Comparison of ENCODE assay signal across 11 mouse cellular contexts in the genomic region with DNA sequence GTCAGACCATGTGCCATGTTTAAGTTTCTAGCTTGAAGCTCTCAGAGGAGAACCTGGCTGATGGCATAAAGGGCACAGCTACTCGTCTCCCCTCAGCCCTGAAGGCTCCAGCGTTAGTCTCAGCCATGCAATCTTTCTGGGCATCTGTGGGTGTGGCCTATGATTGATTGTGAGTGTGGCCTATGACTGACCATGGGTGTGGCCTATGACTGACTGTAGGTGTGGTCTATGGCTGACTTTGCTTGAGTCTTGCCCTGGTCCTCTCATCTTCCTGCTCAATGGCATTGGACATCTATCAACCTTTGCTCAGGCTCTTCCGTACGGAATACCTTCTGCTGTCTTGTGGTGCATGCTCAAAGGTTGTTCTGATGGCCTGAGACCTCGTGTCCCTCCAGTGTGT. TPM values are rescaled to one million over a fixed set of nuclear protein-coding genes. Genes with fewer than 3 reads are reported as not detected.
DNase-seq lines count a peak whose midpoint lies in the region; ATAC-seq and TF ChIP-seq lines count a peak whose summit lies in the region.
"Had no signal": no experiment of that assay in that cellular context is flagged by ENCODE, and none has a peak within 500 bp of the region (broad histone marks: within the 10 kb centered on the region; RNA-seq: fewer than 3 reads in every experiment).

No protein-coding gene starts in this region.

- H3K36me3 ChIP-seq in hindbrain, postnatal 0 days (ENCODE audit: insufficient read depth, low read length), result no peaks in the 10 kb centered on the region
- H3K36me3 ChIP-seq in hindbrain, embryonic 16.5 days (ENCODE audit: control insufficient read depth, insufficient read depth, low read length), result no peaks in the 10 kb centered on the region
- H3K36me3 ChIP-seq in neural tube, embryonic 11.5 days (ENCODE audit: control insufficient read depth, insufficient read depth, low read length), result no peaks in the 10 kb centered on the region; the same call in 1 of the 2 replicates
- H3K36me3 ChIP-seq in midbrain, embryonic 11.5 days (ENCODE audit: control insufficient read depth, insufficient read depth, low read length), result no peaks in the 10 kb centered on the region
- H3K36me3 ChIP-seq: hindbrain, embryonic 15.5 days; limb, embryonic 15.5 days had no signal

- H3K9ac ChIP-seq in hindbrain, postnatal 0 days (replicated peaks; ENCODE audit: low read length), result no peak overlapping the region
- no peak overlapping the region for H3K9ac ChIP-seq in hindbrain, embryonic 16.5 days (ENCODE audit: low read depth, low read length)
- no peak overlapping the region for H3K9ac ChIP-seq in neural tube, embryonic 11.5 days (ENCODE audit: low read length)
- H3K9ac ChIP-seq in midbrain, embryonic 11.5 days (ENCODE audit: low read length), result no peak overlapping the region
- H3K9ac ChIP-seq: hindbrain, embryonic 15.5 days; limb, embryonic 15.5 days had no signal

- no peaks in the 10 kb centered on the region for H3K9me3 ChIP-seq in hindbrain, postnatal 0 days (ENCODE audit: low read length)
- no peaks in the 10 kb centered on the region for H3K9me3 ChIP-seq in hindbrain, embryonic 16.5 days (ENCODE audit: control insufficient read depth, low read length)
- no peaks in the 10 kb centered on the region for H3K9me3 ChIP-seq in neural tube, embryonic 11.5 days (ENCODE audit: control insufficient read depth, low read length)
- H3K9me3 ChIP-seq in midbrain, embryonic 11.5 days (ENCODE audit: control insufficient read depth, low read length), result no peaks in the 10 kb centered on the region
- H3K9me3 ChIP-seq: hindbrain, embryonic 15.5 days; limb, embryonic 15.5 days had no signal

- no peak overlapping the region for H3K27ac ChIP-seq in hindbrain, postnatal 0 days
- no peak overlapping the region for H3K27ac ChIP-seq in hindbrain, embryonic 16.5 days (ENCODE audit: low read depth, low read length)
- no peak overlapping the region for H3K27ac ChIP-seq in neural tube, embryonic 11.5 days (ENCODE audit: low read depth, low read length)
- H3K27ac ChIP-seq in midbrain, embryonic 11.5 days (ENCODE audit: low read depth, low read length), result no peak overlapping the region
- H3K27ac ChIP-seq: hindbrain, embryonic 15.5 days; limb, embryonic 15.5 days had no signal

- no peak for TF ChIP-seq CTCF in hindbrain, postnatal 0 days (IDR thresholded peaks at IDR 0.05; ENCODE audit: low read depth)

- peak; percentile 10 for DNase-seq in hindbrain, postnatal 0 days (ENCODE audit: low spot score)
- peak; percentile 92 for DNase-seq in R1 (ENCODE audit: low read depth, low spot score)
- DNase-seq in kidney, postnatal 36 days, result peak; percentile 40 to 64
- peak; percentile 45 for DNase-seq in neural tube, embryonic 11.5 days (ENCODE audit: low spot score)
- no peak for DNase-seq in left cerebral cortex, postnatal 25 days (ENCODE audit: low spot score in 2 of 2)
- DNase-seq in midbrain, embryonic 11.5 days (ENCODE audit: low spot score, missing footprints), result no peak
- DNase-seq in cerebellum, adult 11 months, result no peak

- no peak for ATAC-seq in hindbrain, postnatal 0 days
- ATAC-seq in hindbrain, embryonic 16.5 days, result no peak
- ATAC-seq in neural tube, embryonic 11.5 days (ENCODE audit: insufficient read depth, low FRiP score, low TSS enrichment), result no peak
- no peak for ATAC-seq in midbrain, embryonic 11.5 days (ENCODE audit: low FRiP score)

- H3K27me3 ChIP-seq in hindbrain, postnatal 0 days (ENCODE audit: insufficient read depth, low read length), result no peaks in the 10 kb centered on the region
- no peaks in the 10 kb centered on the region for H3K27me3 ChIP-seq in hindbrain, embryonic 16.5 days (replicated peaks; ENCODE audit: control insufficient read depth, insufficient read depth, low read length)
- H3K27me3 ChIP-seq in neural tube, embryonic 11.5 days (ENCODE audit: control insufficient read depth, insufficient read depth, low read length), result no peaks in the 10 kb centered on the region
- H3K27me3 ChIP-seq in midbrain, embryonic 11.5 days (ENCODE audit: control insufficient read depth, insufficient read depth, low read length), result no peaks in the 10 kb centered on the region
- H3K27me3 ChIP-seq: hindbrain, embryonic 15.5 days; limb, embryonic 15.5 days had no signal

- H3K4me3 ChIP-seq in hindbrain, postnatal 0 days (ENCODE audit: low read length), result no peak overlapping the region
- H3K4me3 ChIP-seq in hindbrain, embryonic 16.5 days (ENCODE audit: low read length), result no peak overlapping the region
- no peak overlapping the region for H3K4me3 ChIP-seq in neural tube, embryonic 11.5 days (ENCODE audit: low read depth, low read length)
- no peak overlapping the region for H3K4me3 ChIP-seq in midbrain, embryonic 11.5 days (ENCODE audit: low read depth, low read length)
- H3K4me3 ChIP-seq: hindbrain, embryonic 15.5 days; limb, embryonic 15.5 days had no signal

- no peak overlapping the region for H3K4me2 ChIP-seq in hindbrain, postnatal 0 days (ENCODE audit: low read depth, low read length)
- H3K4me2 ChIP-seq in hindbrain, embryonic 16.5 days (ENCODE audit: low read length), result no peak overlapping the region
- H3K4me2 ChIP-seq in neural tube, embryonic 11.5 days (ENCODE audit: low read depth), result no peak overlapping the region
- no peak overlapping the region for H3K4me2 ChIP-seq in midbrain, embryonic 11.5 days
- H3K4me2 ChIP-seq: hindbrain, embryonic 15.5 days; limb, embryonic 15.5 days had no signal

- intact Hi-C loops in left cerebral cortex, postnatal 25 days (cut with DNase I), result no loop called here

- WGBS in hindbrain, postnatal 0 days, result 54% methylated on average over 5 of the region's 5 CpGs
- WGBS in hindbrain, embryonic 16.5 days, result 57% methylated on average over 5 of the region's 5 CpGs
- 54% methylated on average over 5 of the region's 5 CpGs for WGBS in neural tube, embryonic 11.5 days
- WGBS in midbrain, embryonic 11.5 days, result 61% methylated on average over 5 of the region's 5 CpGs

- H3K4me1 ChIP-seq in hindbrain, postnatal 0 days (ENCODE audit: insufficient read depth, low read length), result peaks cover 8% of the 10 kb centered on the region; the same call in 1 of the 2 replicates
- peaks cover 6% of the 10 kb centered on the region for H3K4me1 ChIP-seq in hindbrain, embryonic 16.5 days (ENCODE audit: control insufficient read depth, insufficient read depth, low read depth, low read length)
- peaks cover 5% of the 10 kb centered on the region; the same call in 1 of the 2 replicates for H3K4me1 ChIP-seq in neural tube, embryonic 11.5 days (ENCODE audit: control insufficient read depth, insufficient read depth, low read length)
- H3K4me1 ChIP-seq in midbrain, embryonic 11.5 days (ENCODE audit: control insufficient read depth, insufficient read depth, low read length), result peaks cover 10% of the 10 kb centered on the region; the same call in 1 of the 2 replicates

RNA-seq across cellular contexts. Expression of gene Tmem143, which starts 4.8 kb away (rescaled TPM):
- 39.2 and 48.8 TPM in 2 replicates for total RNA-seq in hindbrain, postnatal 0 days (2014; rRNA removed)
- 4.6 and 6.8 TPM in 2 replicates for polyA plus RNA-seq in hindbrain, postnatal 0 days (2015; fragmentation: Nextera tagmentation; extraction: Ambion mirVana)
- polyA plus RNA-seq in hindbrain, embryonic 16.5 days (2015; fragmentation: Nextera tagmentation; extraction: Ambion mirVana), result 6.5 and 8.2 TPM in 2 replicates
- 2.8 and 3.9 TPM in 2 replicates for polyA plus RNA-seq in neural tube, embryonic 11.5 days (2014; fragmentation: Nextera tagmentation; extraction: Ambion mirVana)
- 10 to 100 TPM; 17.6 to 20.1 TPM for total RNA-seq in left cerebral cortex, postnatal 25 days (2021)
- 3.0 and 3.2 TPM in 2 replicates for polyA plus RNA-seq in midbrain, embryonic 11.5 days (2014; fragmentation: Nextera tagmentation; extraction: Ambion mirVana)

RNA-seq across cellular contexts. Expression of gene Syngr4, which starts 5.0 kb away (rescaled TPM):
- total RNA-seq in hindbrain, postnatal 0 days (2014; rRNA removed), result not detected in 2 replicates
- polyA plus RNA-seq in hindbrain, postnatal 0 days (2015; fragmentation: Nextera tagmentation; extraction: Ambion mirVana), result 0.19 and 0.51 TPM in 2 replicates
- polyA plus RNA-seq in hindbrain, embryonic 16.5 days (2015; fragmentation: Nextera tagmentation; extraction: Ambion mirVana), result 0.22 TPM in 1 of 2 replicates, not detected in the other
- 0.59 and 0.82 TPM in 2 replicates for polyA plus RNA-seq in neural tube, embryonic 11.5 days (2014; fragmentation: Nextera tagmentation; extraction: Ambion mirVana)
- not detected for total RNA-seq in left cerebral cortex, postnatal 25 days (2021)
- polyA plus RNA-seq in midbrain, embryonic 11.5 days (2014; fragmentation: Nextera tagmentation; extraction: Ambion mirVana), result 0.63 and 1.3 TPM in 2 replicates
- total RNA-seq: neutrophil, adult 5-6 weeks had no signal
- polyA plus RNA-seq: hindbrain, embryonic 15.5 days had no signal

RNA-seq across cellular contexts. Expression of gene Emp3, which starts 19.6 kb away (rescaled TPM):
- 4.9 and 15.3 TPM in 2 replicates for total RNA-seq in hindbrain, postnatal 0 days (2014; rRNA removed)
- 33.4 and 45.2 TPM in 2 replicates for polyA plus RNA-seq in hindbrain, postnatal 0 days (2015; fragmentation: Nextera tagmentation; extraction: Ambion mirVana)
- 33.2 and 39.9 TPM in 2 replicates for polyA plus RNA-seq in hindbrain, embryonic 16.5 days (2015; fragmentation: Nextera tagmentation; extraction: Ambion mirVana)
- 20.3 and 24.6 TPM in 2 replicates for polyA plus RNA-seq in neural tube, embryonic 11.5 days (2014; fragmentation: Nextera tagmentation; extraction: Ambion mirVana)
- total RNA-seq in left cerebral cortex, postnatal 25 days (2021), result 1 to 10 TPM; 6.6 to 7.2 TPM
- 27.2 and 28.2 TPM in 2 replicates for polyA plus RNA-seq in midbrain, embryonic 11.5 days (2014; fragmentation: Nextera tagmentation; extraction: Ambion mirVana)

RNA-seq across cellular contexts. Expression of gene Ccdc114, which starts 22.3 kb away (rescaled TPM):
- 6.8 and 7.5 TPM in 2 replicates for total RNA-seq in hindbrain, postnatal 0 days (2014; rRNA removed)
- polyA plus RNA-seq in hindbrain, postnatal 0 days (2015; fragmentation: Nextera tagmentation; extraction: Ambion mirVana), result 7.8 and 10.6 TPM in 2 replicates
- 6.6 and 8.7 TPM in 2 replicates for polyA plus RNA-seq in hindbrain, embryonic 16.5 days (2015; fragmentation: Nextera tagmentation; extraction: Ambion mirVana)
- polyA plus RNA-seq in neural tube, embryonic 11.5 days (2014; fragmentation: Nextera tagmentation; extraction: Ambion mirVana), result 2.9 and 3.4 TPM in 2 replicates
- 1 to 10 TPM; 1.6 to 2.9 TPM for total RNA-seq in left cerebral cortex, postnatal 25 days (2021)
- 2.0 and 2.4 TPM in 2 replicates for polyA plus RNA-seq in midbrain, embryonic 11.5 days (2014; fragmentation: Nextera tagmentation; extraction: Ambion mirVana)

RNA-seq across cellular contexts. Expression of gene Grin2d, which starts 23.4 kb away (rescaled TPM):
- 37.8 and 44.9 TPM in 2 replicates for total RNA-seq in hindbrain, postnatal 0 days (2014; rRNA removed)
- 4.1 and 4.4 TPM in 2 replicates for polyA plus RNA-seq in hindbrain, postnatal 0 days (2015; fragmentation: Nextera tagmentation; extraction: Ambion mirVana)
- 3.3 and 3.4 TPM in 2 replicates for polyA plus RNA-seq in hindbrain, embryonic 16.5 days (2015; fragmentation: Nextera tagmentation; extraction: Ambion mirVana)
- polyA plus RNA-seq in neural tube, embryonic 11.5 days (2014; fragmentation: Nextera tagmentation; extraction: Ambion mirVana), result 0.37 and 0.73 TPM in 2 replicates
- 10 to 100 TPM; 10.9 TPM for total RNA-seq in left cerebral cortex, postnatal 25 days (2021)
- polyA plus RNA-seq in midbrain, embryonic 11.5 days (2014; fragmentation: Nextera tagmentation; extraction: Ambion mirVana), result 0.14 and 0.17 TPM in 2 replicates
- total RNA-seq: neutrophil, adult 5-6 weeks had no signal

Comparison
In these comparisons a context has a peak if more than half of its experiments do, and no peak if none do; other contexts are left out.
1. DNase-seq: peak in hindbrain, postnatal 0 days (single experiment), R1 (single experiment), kidney, postnatal 36 days (2 of 2) and neural tube, embryonic 11.5 days (single experiment); none in left cerebral cortex, postnatal 25 days (0 of 2), midbrain, embryonic 11.5 days (single experiment) and cerebellum, adult 11 months (single experiment).